Mouse (Mus musculus) megakaryocyte-erythroid progenitor cell, adult 5 weeks (primary cell): ENCODE measurements around the gene Myrfl. TPM values are rescaled to one million over a fixed set of nuclear protein-coding genes. Genes with fewer than 3 reads are reported as not detected.

ENCODE experiments used
- polyA plus RNA-seq: library from polyadenylated mRNA; stranded (reverse); fragments of >175 nt; gene quantifications from 2 replicates; pipeline ENCODE4 v1.2.3, GENCODE M21; 2012

The Myrfl gene
- not detected in 2 replicates for polyA plus RNA-seq

GRCm38 (mm10) chr10:116896336-116897177 is at the start of gene Myrfl:
Gene Myrfl (minus strand): TSS chr10:116896919.

Other genes with a start within 250 kb of the Myrfl start
- gene Rab3ip, start 53.9 kb upstream of the Myrfl start, polyA plus RNA-seq: 13.4 and 15.0 TPM in 2 replicates
- gene Gm10271, start 75.7 kb upstream of the Myrfl start, polyA plus RNA-seq: not detected in 2 replicates
- gene Best3, start 89.4 kb upstream of the Myrfl start, polyA plus RNA-seq: 0.09 TPM in 1 of 2 replicates, not detected in the other
- not detected in 2 replicates for gene Lrrc10, start 148.4 kb upstream of the Myrfl start, polyA plus RNA-seq
- 29.8 and 29.9 TPM in 2 replicates for gene Cct2, start 166.9 kb upstream of the Myrfl start, polyA plus RNA-seq